Mouse (Mus musculus) small intestine, adult 2 months (tissue): ENCODE measurements around the gene Mical3.

Experiments
- CTCF ChIP-seq: fragments of 200-500 bp; IDR thresholded peaks from 2 replicates; pipeline ENCODE4 v1.5.1; 2012; ENCODE audit warnings: low read depth, mild to moderate bottlenecking, control low read depth, inconsistent platforms, low read length, moderate library complexity, mixed read lengths; ENCODE audit not compliant: insufficient replicate concordance, insufficient read length; ENCODE audit errors: extremely low read depth
- POLR2A ChIP-seq: fragments of 200-500 bp; IDR thresholded peaks from 2 replicates; pipeline ENCODE4 v1.6.1; 2012; ENCODE audit warnings: low read depth, mild to moderate bottlenecking, control low read depth, inconsistent platforms, low read length, moderate library complexity

DNA sequence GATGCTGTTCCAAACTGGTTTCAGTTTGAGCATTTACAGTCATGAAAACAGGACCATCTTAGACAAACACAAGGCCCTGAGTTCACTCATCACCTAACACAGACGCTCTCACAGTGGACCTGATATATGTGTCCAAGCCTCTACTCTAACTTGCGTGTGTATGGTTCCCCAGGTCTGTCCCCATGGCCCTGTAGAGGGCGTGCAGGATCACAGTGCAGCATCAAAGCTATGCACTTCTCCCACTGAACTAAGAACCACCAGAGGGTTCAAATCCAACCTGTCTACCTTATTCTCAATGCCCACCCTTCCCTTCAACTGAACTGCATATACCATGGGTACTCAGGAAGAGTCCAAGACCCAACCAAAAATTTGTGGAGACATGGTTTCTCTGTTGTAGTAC lies 91.1 kb downstream of the Mical3 start:
- TF ChIP-seq POLR2A (no peak), CTCF (no peak)
